Comparison of ENCODE assay signal across 21 mouse cellular contexts in the genomic region with DNA sequence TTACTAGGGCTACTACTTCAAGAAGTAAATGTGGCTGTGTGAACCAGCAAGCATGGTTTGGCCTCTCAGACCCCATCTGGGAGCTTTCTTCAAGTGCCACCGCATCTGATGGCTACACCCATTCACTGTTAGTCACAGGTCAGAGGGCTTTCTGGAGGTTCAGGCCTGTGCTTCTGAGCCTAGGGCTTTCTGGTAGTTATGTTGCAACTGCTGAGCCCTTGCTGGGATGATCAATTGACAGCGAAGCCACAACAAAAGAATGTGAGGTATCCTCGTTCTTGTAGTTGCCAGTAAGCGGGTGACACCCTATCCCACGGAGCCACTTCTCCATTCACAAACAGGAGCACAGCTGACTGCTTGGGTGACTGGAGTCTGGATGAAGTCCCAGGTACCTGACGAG.
"Had no signal": no experiment of that assay in that cellular context is flagged by ENCODE, and none has a peak within 500 bp of the region (broad histone marks: within the 10 kb centered on the region; RNA-seq: fewer than 3 reads in every experiment).

No protein-coding gene starts in this region.

- DNase-seq: kidney, postnatal 10 days; kidney, postnatal 4 days; liver; lung, adult 18-20 months; lung, postnatal 10 days; lung, postnatal 36 days; midbrain, embryonic 14.5 days; retina, postnatal 1 day; right cerebral cortex, postnatal 25 days; spleen, adult 18-20 months; thymus, postnatal 25 days had no signal

- H3K4me1 ChIP-seq: kidney, embryonic 15.5 days; limb, embryonic 13.5 days; liver, embryonic 15.5 days; lung, embryonic 15.5 days; neural tube, embryonic 12.5 days; stomach, embryonic 15.5 days had no signal

- H3K27me3 ChIP-seq: lung, embryonic 15.5 days had no signal

- H3K4me3 ChIP-seq: kidney, embryonic 15.5 days; limb, embryonic 10.5 days; limb, embryonic 13.5 days; liver, embryonic 12.5 days; liver, embryonic 15.5 days; lung, embryonic 15.5 days; megakaryocyte, embryonic 14.5 days; neural tube, embryonic 12.5 days; stomach, embryonic 15.5 days had no signal

- H3K27ac ChIP-seq: kidney, embryonic 15.5 days; limb, embryonic 10.5 days; limb, embryonic 13.5 days; liver, embryonic 12.5 days; liver, embryonic 15.5 days; lung, embryonic 15.5 days; neural tube, embryonic 12.5 days; stomach, embryonic 15.5 days had no signal

- H3K36me3 ChIP-seq: kidney, embryonic 15.5 days; limb, embryonic 10.5 days; limb, embryonic 13.5 days; liver, embryonic 12.5 days; liver, embryonic 15.5 days; lung, embryonic 15.5 days; neural tube, embryonic 12.5 days; stomach, embryonic 15.5 days had no signal

- ATAC-seq: liver, embryonic 12.5 days had no signal

- H3K4me2 ChIP-seq: kidney, embryonic 15.5 days; limb, embryonic 13.5 days; liver, embryonic 12.5 days; liver, embryonic 15.5 days; lung, embryonic 15.5 days; midbrain, embryonic 11.5 days; neural tube, embryonic 12.5 days; stomach, embryonic 15.5 days had no signal

- H3K9ac ChIP-seq: kidney, embryonic 15.5 days; limb, embryonic 13.5 days; liver, embryonic 12.5 days; liver, embryonic 15.5 days; lung, embryonic 15.5 days; neural tube, embryonic 12.5 days; stomach, embryonic 15.5 days had no signal

- H3K9me3 ChIP-seq: kidney, embryonic 15.5 days; limb, embryonic 10.5 days; limb, embryonic 13.5 days; liver, embryonic 12.5 days; liver, embryonic 15.5 days; lung, embryonic 15.5 days; megakaryocyte, embryonic 14.5 days; neural tube, embryonic 12.5 days; stomach, embryonic 15.5 days had no signal
